ENCODE assay signal across 24 mouse cellular contexts in genomic region chr4:75861076-75861475, GRCm38 (mm10).
"Had no signal": no experiment of that assay in that cellular context is flagged by ENCODE, and none has a peak within 500 bp of the region (broad histone marks: within the 10 kb centered on the region; RNA-seq: fewer than 3 reads in every experiment).

No protein-coding gene starts in this region.

- H3K9me3 ChIP-seq: heart, embryonic 10.5 days; heart, embryonic 12.5 days; hindbrain, embryonic 10.5 days; hindbrain, embryonic 12.5 days; intestine, embryonic 15.5 days; limb, embryonic 10.5 days; limb, embryonic 12.5 days had no signal

- H3K4me3 ChIP-seq: gastrocnemius, adult 2 months; heart, embryonic 10.5 days; heart, embryonic 12.5 days; hindbrain, embryonic 10.5 days; hindbrain, embryonic 12.5 days; intestine, embryonic 15.5 days; layer of hippocampus, adult 2 months; left cerebral cortex, adult 2 months; limb, embryonic 10.5 days; limb, embryonic 12.5 days had no signal

- H3K4me2 ChIP-seq: heart, embryonic 12.5 days; hindbrain, embryonic 12.5 days; hindbrain, embryonic 14.5 days; intestine, embryonic 15.5 days; limb, embryonic 12.5 days had no signal

- ATAC-seq: hindbrain, embryonic 16.5 days; inflammation-experienced regulatory T-cells, adult 6 months; intestine, embryonic 15.5 days; intestine, postnatal 0 days had no signal

- H3K27ac ChIP-seq: gastrocnemius, adult 2 months; heart, embryonic 10.5 days; hindbrain, embryonic 10.5 days; hindbrain, embryonic 12.5 days; hindbrain, embryonic 14.5 days; intestine, embryonic 15.5 days; layer of hippocampus, adult 2 months; left cerebral cortex, adult 2 months; limb, embryonic 10.5 days; limb, embryonic 12.5 days had no signal

- H3K27me3 ChIP-seq: heart, embryonic 12.5 days; hindbrain, embryonic 12.5 days; intestine, embryonic 15.5 days; limb, embryonic 12.5 days had no signal

- H3K9ac ChIP-seq: heart, embryonic 12.5 days; hindbrain, embryonic 12.5 days; hindbrain, embryonic 14.5 days; intestine, embryonic 15.5 days; limb, embryonic 12.5 days had no signal

- H3K36me3 ChIP-seq: heart, embryonic 10.5 days; heart, embryonic 12.5 days; hindbrain, embryonic 10.5 days; hindbrain, embryonic 12.5 days; intestine, embryonic 15.5 days; limb, embryonic 10.5 days; limb, embryonic 12.5 days had no signal

- DNase-seq: gastrocnemius, adult 2 months; gastrocnemius, postnatal 10 days; gastrocnemius, postnatal 25 days; heart, adult 18-20 months; heart, postnatal 10 days; heart, postnatal 4 days; kidney, adult 18-20 months; kidney, adult 8-10 months; kidney, postnatal 10 days; kidney, postnatal 25 days; kidney, postnatal 4 days had no signal

- H3K4me1 ChIP-seq: heart, embryonic 10.5 days; heart, embryonic 12.5 days; intestine, embryonic 15.5 days had no signal
